Mouse (Mus musculus): ENCODE data around the gene Efnb3. TPM values are rescaled to one million over a fixed set of nuclear protein-coding genes. Genes with fewer than 3 reads are reported as not detected.

The Efnb3 gene
- polyA plus RNA-seq, 1 experiment from 2014 or later, result 6.3 TPM

DNA sequence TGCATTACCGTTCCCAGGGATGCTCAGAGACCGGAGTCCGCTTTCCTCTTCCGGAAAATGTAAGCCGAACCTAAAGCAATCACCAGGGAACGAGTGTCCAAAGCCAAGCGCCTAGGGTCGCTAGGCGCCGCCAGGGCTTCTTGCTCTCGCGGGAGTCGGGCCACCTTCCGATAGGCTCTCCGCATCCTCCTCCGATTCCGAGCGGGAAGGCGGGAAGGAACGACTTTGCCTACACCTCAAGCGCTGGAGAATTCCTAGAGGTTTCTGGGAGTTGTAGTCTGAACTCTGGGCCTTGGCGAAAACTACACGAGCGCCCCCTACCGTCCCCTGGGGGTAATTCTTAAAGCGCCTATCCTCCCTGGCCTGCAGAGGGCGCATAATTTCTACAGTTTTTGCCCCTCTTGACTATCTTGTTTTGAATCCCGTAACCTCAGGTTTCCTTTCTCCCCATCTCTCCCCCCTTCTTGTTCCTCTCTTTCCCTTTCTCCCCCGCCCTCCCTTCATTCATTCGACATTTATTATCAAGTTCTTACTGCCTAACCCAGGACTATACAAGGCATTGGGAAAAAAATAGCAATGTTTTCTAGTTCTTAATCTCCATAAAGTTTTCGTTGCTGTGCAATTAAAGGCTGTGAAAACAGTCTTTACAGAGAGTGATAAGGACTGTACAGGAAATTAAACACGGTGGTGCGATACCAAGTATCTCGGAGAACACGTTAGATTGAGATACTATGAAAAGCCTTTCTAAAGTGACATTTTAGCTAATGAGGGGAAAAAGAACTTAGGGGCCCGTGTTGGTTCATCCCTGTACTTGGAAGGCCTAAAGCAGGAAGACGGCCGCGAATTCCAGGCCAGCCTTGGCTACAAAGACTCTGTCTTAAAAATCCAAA is 19.4 kb upstream of the Efnb3 start:
- peak overlapping the region; percentile 80 for H3K4me3 ChIP-seq (ENCODE audit: low read length)
- no peaks in the 10 kb centered on the region for H3K9me3 ChIP-seq (ENCODE audit: control insufficient read depth, low read length)
- 1% methylated on average over 39 of the region's 39 CpGs for WGBS
- H3K4me2 ChIP-seq (ENCODE audit: low read depth, low read length), result peak overlapping the region; percentile 86
- no peaks in the 10 kb centered on the region for H3K27me3 ChIP-seq (replicated peaks; ENCODE audit: control insufficient read depth, insufficient read depth, low read length)
- H3K27ac ChIP-seq (ENCODE audit: low read length), result peak overlapping the region; percentile 98
- peaks cover 25% of the 10 kb centered on the region for H3K4me1 ChIP-seq (ENCODE audit: control insufficient read depth, insufficient read depth, low read length)
- H3K9ac ChIP-seq (ENCODE audit: low read depth, low read length), result peak overlapping the region; percentile 83
- peak; percentile 89 for ATAC-seq
- no peaks in the 10 kb centered on the region for H3K36me3 ChIP-seq (ENCODE audit: control insufficient read depth, insufficient read depth, low read length)

GRCm38 (mm10) chr11:69578301-69578700 is 18.3 kb upstream of the Efnb3 start:
- Histone ChIP-seq H3K36me3 (ENCODE audit: control insufficient read depth, insufficient read depth, low read length) (no peaks in the 10 kb centered on the region), H3K4me1 (ENCODE audit: control insufficient read depth, insufficient read depth, low read length) (peaks cover 25% of the 10 kb centered on the region), H3K4me3 (ENCODE audit: low read length) (peak overlapping the region; percentile 80), H3K27me3 (replicated peaks; ENCODE audit: control insufficient read depth, insufficient read depth, low read length) (no peaks in the 10 kb centered on the region), H3K27ac (ENCODE audit: low read length) (peak overlapping the region; percentile 83; the same call in 1 of the 2 replicates), H3K4me2 (ENCODE audit: low read depth, low read length) (peak overlapping the region; percentile 86), H3K9me3 (ENCODE audit: control insufficient read depth, low read length) (no peaks in the 10 kb centered on the region), H3K9ac (ENCODE audit: low read depth, low read length) (peak overlapping the region; percentile 83)
- ATAC-seq, result no peak
- 11% methylated on average over 15 of the region's 15 CpGs for WGBS

DNA sequence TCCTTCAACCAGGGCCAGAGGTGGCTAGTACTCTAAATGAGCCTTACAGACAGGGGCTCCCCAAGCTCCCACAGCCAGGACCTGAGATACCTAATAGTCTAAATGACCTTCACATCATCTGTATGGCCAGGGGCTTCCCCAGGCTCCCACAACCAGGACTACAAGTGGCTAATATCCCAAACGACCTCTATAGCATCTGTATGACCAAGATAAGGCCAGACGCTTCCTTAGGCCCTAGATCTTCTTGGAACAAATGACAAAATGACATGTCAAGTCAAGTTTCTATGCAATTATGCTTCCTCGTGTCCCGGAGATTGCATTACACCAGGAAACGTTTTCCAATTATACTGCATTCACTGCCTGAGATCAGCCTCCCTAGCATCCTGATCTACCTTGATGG is 16.3 kb upstream of the Efnb3 start:
- Histone ChIP-seq H3K4me2 (ENCODE audit: low read depth, low read length) (no peak overlapping the region), H3K4me3 (ENCODE audit: low read length) (no peak overlapping the region), H3K9me3 (ENCODE audit: control insufficient read depth, low read length) (no peaks in the 10 kb centered on the region), H3K27me3 (replicated peaks; ENCODE audit: control insufficient read depth, insufficient read depth, low read length) (no peaks in the 10 kb centered on the region), H3K4me1 (ENCODE audit: control insufficient read depth, insufficient read depth, low read length) (peaks cover 18% of the 10 kb centered on the region), H3K36me3 (ENCODE audit: control insufficient read depth, insufficient read depth, low read length) (0 out of 2 replicates have a peak, but pooled peaks cover 3% of the 10 kb centered on the region), H3K27ac (ENCODE audit: low read length) (no peak overlapping the region), H3K9ac (ENCODE audit: low read depth, low read length) (no peak overlapping the region)
- ATAC-seq, result no peak
- WGBS, result 73% methylated on average over 5 of the region's 5 CpGs

DNA sequence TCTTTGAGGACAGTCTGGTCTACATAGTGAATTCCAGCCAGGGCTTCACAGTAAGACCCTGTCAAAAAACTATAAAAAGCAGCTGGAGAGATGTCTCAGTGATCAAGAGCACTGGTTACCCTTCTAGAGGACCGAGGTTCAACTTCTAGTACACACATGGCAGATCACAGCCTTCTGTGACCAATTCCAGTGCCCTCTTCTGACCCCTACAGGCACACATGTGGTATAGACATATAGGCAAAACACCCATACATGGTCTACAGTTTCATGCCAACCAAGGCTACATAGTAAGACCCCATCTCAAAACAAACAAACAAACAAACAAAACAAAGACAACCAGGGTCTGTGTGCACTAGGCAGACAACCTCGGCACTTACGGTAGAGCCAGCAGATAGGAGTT is 15.2 kb upstream of the Efnb3 start:
- Histone ChIP-seq H3K9me3 (ENCODE audit: control insufficient read depth, low read length) (no peaks in the 10 kb centered on the region), H3K4me2 (ENCODE audit: low read depth, low read length) (no peak overlapping the region), H3K36me3 (ENCODE audit: control insufficient read depth, insufficient read depth, low read length) (0 out of 2 replicates have a peak, but pooled peaks cover 3% of the 10 kb centered on the region), H3K9ac (ENCODE audit: low read depth, low read length) (no peak overlapping the region), H3K27me3 (replicated peaks; ENCODE audit: control insufficient read depth, insufficient read depth, low read length) (no peaks in the 10 kb centered on the region), H3K4me1 (ENCODE audit: control insufficient read depth, insufficient read depth, low read length) (peaks cover 18% of the 10 kb centered on the region), H3K4me3 (ENCODE audit: low read length) (no peak overlapping the region), H3K27ac (ENCODE audit: low read length) (no peak overlapping the region)
- 56% methylated on average over 3 of the region's 3 CpGs for WGBS
- ATAC-seq, result no peak

DNA sequence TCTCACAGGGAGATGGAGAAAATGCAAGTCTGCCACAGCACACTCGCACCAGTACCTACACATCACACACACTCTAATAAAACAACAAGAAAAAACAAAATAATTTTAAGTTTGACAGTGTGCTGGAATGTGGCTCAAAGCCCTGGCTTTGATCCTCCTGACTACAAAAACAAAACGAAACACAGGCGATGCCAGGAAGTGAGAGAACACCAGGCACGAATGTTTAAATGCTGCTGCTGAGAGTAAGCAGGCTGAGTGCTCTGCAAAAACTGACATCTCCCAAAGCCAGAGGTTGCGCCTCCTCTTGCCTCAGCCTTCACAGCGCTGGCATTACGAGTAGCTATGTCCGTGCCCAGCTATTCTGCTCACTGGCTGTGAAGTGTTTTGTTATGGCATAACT is 5.1 kb upstream of the Efnb3 start:
- 66% methylated on average over 8 of the region's 8 CpGs for WGBS
- Histone ChIP-seq H3K27ac (ENCODE audit: low read length) (no peak overlapping the region), H3K4me3 (ENCODE audit: low read length) (no peak overlapping the region), H3K27me3 (replicated peaks; ENCODE audit: control insufficient read depth, insufficient read depth, low read length) (no peaks in the 10 kb centered on the region), H3K4me1 (ENCODE audit: control insufficient read depth, insufficient read depth, low read length) (no peaks in the 10 kb centered on the region), H3K36me3 (ENCODE audit: control insufficient read depth, insufficient read depth, low read length) (peaks cover 15% of the 10 kb centered on the region), H3K4me2 (ENCODE audit: low read depth, low read length) (no peak overlapping the region), H3K9ac (ENCODE audit: low read depth, low read length) (no peak overlapping the region), H3K9me3 (ENCODE audit: control insufficient read depth, low read length) (no peaks in the 10 kb centered on the region)
- no peak for ATAC-seq

- no peaks in the 10 kb centered on the region for H3K27me3 ChIP-seq (replicated peaks; ENCODE audit: control insufficient read depth, insufficient read depth, low read length)
- peaks cover 15% of the 10 kb centered on the region for H3K36me3 ChIP-seq (ENCODE audit: control insufficient read depth, insufficient read depth, low read length)
- H3K9me3 ChIP-seq (ENCODE audit: control insufficient read depth, low read length), result no peaks in the 10 kb centered on the region
- 57% methylated on average over 3 of the region's 3 CpGs for WGBS
- H3K4me1 ChIP-seq (ENCODE audit: control insufficient read depth, insufficient read depth, low read length), result peaks cover under 1% of the 10 kb centered on the region; the same call in 1 of the 2 replicates
- no peak for ATAC-seq
- H3K4me2 ChIP-seq (ENCODE audit: low read depth, low read length), result no peak overlapping the region
- no peak overlapping the region for H3K4me3 ChIP-seq (ENCODE audit: low read length)
- H3K27ac ChIP-seq (ENCODE audit: low read length), result no peak overlapping the region
- H3K9ac ChIP-seq (ENCODE audit: low read depth, low read length), result no peak overlapping the region
These were observed 4.4 kb upstream of the Efnb3 start for GRCm38 (mm10) chr11:69564391-69564790.

- WGBS, result 74% methylated on average over 13 of the region's 13 CpGs
- ATAC-seq, result no peak
- Histone ChIP-seq H3K4me3 (ENCODE audit: low read length) (no peak overlapping the region), H3K4me2 (ENCODE audit: low read depth, low read length) (no peak overlapping the region), H3K27me3 (replicated peaks; ENCODE audit: control insufficient read depth, insufficient read depth, low read length) (no peaks in the 10 kb centered on the region), H3K4me1 (ENCODE audit: control insufficient read depth, insufficient read depth, low read length) (peaks cover 10% of the 10 kb centered on the region), H3K9ac (ENCODE audit: low read depth, low read length) (0 out of 2 replicates have a peak overlapping the region, but pooled peaks have one; percentile 19), H3K36me3 (ENCODE audit: control insufficient read depth, insufficient read depth, low read length) (peaks cover 15% of the 10 kb centered on the region), H3K27ac (ENCODE audit: low read length) (no peak overlapping the region), H3K9me3 (ENCODE audit: control insufficient read depth, low read length) (no peaks in the 10 kb centered on the region)
These were observed 3.4 kb upstream of the Efnb3 start for GRCm38 (mm10) chr11:69563373-69563772.

DNA sequence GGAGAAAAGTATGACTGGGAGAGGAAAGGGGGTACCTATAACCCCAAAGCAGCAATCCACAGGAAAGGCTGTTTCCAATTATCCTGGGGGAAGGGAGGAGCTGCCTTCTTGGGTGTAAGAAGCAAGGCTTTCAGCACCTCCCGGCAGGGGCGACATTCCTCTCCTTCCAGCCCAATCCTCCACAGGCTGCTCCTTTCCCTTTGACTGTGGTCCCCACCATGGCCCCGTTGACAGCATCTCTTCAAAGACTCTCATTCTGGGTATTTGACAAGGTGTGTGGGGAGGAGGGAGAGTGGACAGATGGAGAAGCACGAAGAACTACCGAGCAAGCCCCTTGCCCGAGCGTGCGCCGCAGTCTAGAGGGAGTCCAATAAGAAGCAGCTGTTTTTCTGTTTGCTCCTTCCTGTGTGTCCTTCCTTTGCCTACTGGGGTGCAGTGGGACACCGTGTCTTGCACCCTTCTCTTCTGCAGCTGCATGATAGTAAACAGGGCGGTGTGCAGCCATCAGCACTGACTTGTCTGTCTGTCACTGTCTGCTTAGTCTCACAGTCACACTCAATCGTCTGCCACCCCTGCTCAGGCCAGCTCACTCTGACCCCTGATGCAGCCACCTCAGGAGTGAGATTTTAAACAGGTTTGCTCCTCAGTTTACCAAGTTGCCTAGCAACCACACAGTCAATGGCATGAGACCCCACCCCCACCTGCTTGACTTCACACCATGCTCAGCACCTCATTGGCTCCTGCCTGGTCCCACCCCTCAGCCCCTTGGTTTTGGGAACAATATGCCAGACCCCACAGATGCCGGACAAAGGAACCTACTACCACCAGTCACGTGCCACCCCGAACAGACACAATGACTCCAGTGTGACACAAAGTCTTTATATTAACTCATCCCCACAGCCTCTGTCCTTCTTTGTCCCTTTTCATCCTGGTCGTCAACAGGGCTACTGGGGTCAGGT is 1.2 kb upstream of the Efnb3 start:
- 40% methylated on average over 16 of the region's 16 CpGs for WGBS
- H3K4me2 ChIP-seq (ENCODE audit: low read depth, low read length), result peak overlapping the region; percentile 86; the same call in 1 of the 2 replicates
- H3K9ac ChIP-seq (ENCODE audit: low read depth, low read length), result peak overlapping the region; percentile 11; the same call in 1 of the 2 replicates
- H3K9me3 ChIP-seq (ENCODE audit: control insufficient read depth, low read length), result no peaks in the 10 kb centered on the region
- H3K27ac ChIP-seq (ENCODE audit: low read length), result no peak overlapping the region
- ATAC-seq, result no peak
- peaks cover 10% of the 10 kb centered on the region for H3K4me1 ChIP-seq (ENCODE audit: control insufficient read depth, insufficient read depth, low read length)
- no peak overlapping the region for H3K4me3 ChIP-seq (ENCODE audit: low read length)
- no peaks in the 10 kb centered on the region for H3K27me3 ChIP-seq (replicated peaks; ENCODE audit: control insufficient read depth, insufficient read depth, low read length)
- H3K36me3 ChIP-seq (ENCODE audit: control insufficient read depth, insufficient read depth, low read length), result peaks cover 15% of the 10 kb centered on the region

DNA sequence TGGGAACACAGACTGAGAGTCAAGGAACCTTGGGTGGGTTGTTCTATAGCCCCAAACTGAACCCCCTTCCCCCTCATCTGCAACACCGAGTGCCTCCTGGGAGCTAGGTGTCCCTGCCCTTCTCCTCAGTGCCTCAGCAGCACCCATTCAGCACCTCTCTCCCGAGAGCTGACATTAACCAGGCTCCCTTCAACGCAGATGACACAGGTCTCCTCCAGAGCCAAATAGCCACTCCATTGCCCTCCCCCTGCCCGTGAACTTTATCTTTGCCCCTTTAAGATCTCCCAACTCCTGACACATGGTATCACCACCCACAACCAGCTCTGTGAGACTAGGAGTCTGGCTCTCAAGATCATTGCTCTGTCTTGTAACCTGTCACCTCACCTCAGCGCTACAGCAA is 822 bp downstream of the Efnb3 start:
- H3K9ac ChIP-seq (ENCODE audit: low read depth, low read length), result peak overlapping the region; percentile 85; the same call in 1 of the 2 replicates
- H3K36me3 ChIP-seq (ENCODE audit: control insufficient read depth, insufficient read depth, low read length), result peaks cover 15% of the 10 kb centered on the region
- peak; percentile 12; the same call in 1 of the 2 replicates for ATAC-seq
- no peaks in the 10 kb centered on the region for H3K27me3 ChIP-seq (replicated peaks; ENCODE audit: control insufficient read depth, insufficient read depth, low read length)
- WGBS, result 14% methylated on average over 5 of the region's 5 CpGs
- H3K9me3 ChIP-seq (ENCODE audit: control insufficient read depth, low read length), result no peaks in the 10 kb centered on the region
- no peak overlapping the region for H3K27ac ChIP-seq (ENCODE audit: low read length)
- peak overlapping the region; percentile 86 for H3K4me2 ChIP-seq (ENCODE audit: low read depth, low read length)
- peaks cover 10% of the 10 kb centered on the region for H3K4me1 ChIP-seq (ENCODE audit: control insufficient read depth, insufficient read depth, low read length)
- H3K4me3 ChIP-seq (ENCODE audit: low read length), result peak overlapping the region; percentile 56

All from intestine, embryonic 16.5 days (tissue).